Mouse (Mus musculus) embryonic facial prominence, embryonic 10.5 days (tissue): ENCODE measurements around the gene BC049715. TPM values are rescaled to one million over a fixed set of nuclear protein-coding genes. Genes with fewer than 3 reads are reported as not detected.
A peak's percentile ranks its signal among the peaks of the same experiment; 100 is the strongest.
"Not testable (repeated sequence)": the region's sequence is repeated elsewhere in the genome, so short reads cannot be mapped to it uniquely, and the experiment has no call there.

Experiments
- DNase-seq: peaks from one replicate; pipeline ENCODE4 v3.0.0-alpha.2; 2017; ENCODE audit warnings: low spot score
- H3K27ac ChIP-seq: fragments of 300-500 bp; sonication (generic); replicated peaks from 2 replicates; pipeline ENCODE4 v1.5.1; 2016; ENCODE audit warnings: mild to moderate bottlenecking
- H3K27me3 ChIP-seq: fragments of 300-500 bp; sonication (generic); replicated peaks from 2 replicates; pipeline ENCODE4 v1.6.1; 2016; ENCODE audit warnings: low read depth, mild to moderate bottlenecking; ENCODE audit not compliant: poor library complexity, severe bottlenecking
- H3K36me3 ChIP-seq: fragments of 300-500 bp; sonication (generic); replicated peaks from 2 replicates; pipeline ENCODE4 v1.6.1; 2016; ENCODE audit warnings: mild to moderate bottlenecking, moderate library complexity
- H3K4me1 ChIP-seq: fragments of 300-500 bp; sonication (generic); 2 replicates; pipeline ENCODE4 v1.6.1; 2016
- H3K4me3 ChIP-seq: fragments of 300-500 bp; sonication (generic); 2 replicates; pipeline ENCODE4 v1.5.1; 2016; ENCODE audit warnings: mild to moderate bottlenecking, moderate library complexity
- H3K9me3 ChIP-seq: fragments of 300-500 bp; sonication (generic); 2 replicates; pipeline ENCODE4 v1.6.1; 2016; ENCODE audit warnings: mild to moderate bottlenecking
- WGBS: fragments of 180-500 bp; shearing (Covaris S2); methylation state at CpG from one replicate; pipeline ENCODE4 v1.1.7; 2016; 5-methylcytosine and 5-hydroxymethylcytosine counted together
- polyA plus RNA-seq: library from polyadenylated mRNA; unstranded; fragments of >200 nt; fragmentation: Nextera tagmentation; extraction: Ambion mirVana; gene quantifications from 2 replicates; pipeline ENCODE4 v1.2.1, GENCODE M21; 2016

BC049715 gene
- polyA plus RNA-seq, 1 experiment from 2014 or later = 2.1 TPM

DNA sequence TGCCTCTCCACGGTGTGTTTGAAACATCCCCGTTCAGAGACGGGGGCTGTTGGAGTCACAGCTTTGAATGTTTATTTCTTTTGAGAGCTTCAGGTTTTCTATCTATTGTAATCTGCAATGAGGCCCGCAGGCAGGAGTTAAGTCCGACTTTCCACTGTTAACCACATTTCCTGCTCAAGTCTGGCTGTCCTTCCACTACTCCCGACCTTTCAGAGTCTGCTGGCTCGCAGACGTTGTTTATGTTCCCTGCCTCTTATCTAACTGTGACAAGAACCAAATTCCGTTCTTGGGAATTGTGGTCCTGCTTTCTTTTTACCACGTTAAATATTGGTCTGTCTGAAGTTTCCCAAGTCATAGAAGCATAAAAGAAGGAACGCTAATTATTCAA lies 30.4 kb downstream of the BC049715 start:
- Histone ChIP-seq H3K36me3 (no peaks in the 10 kb centered on the region), H3K4me3 (peak overlapping the region; percentile 34; the same call in 1 of the 2 replicates), H3K9me3 (no peaks in the 10 kb centered on the region), H3K27ac (peak overlapping the region; percentile 75), H3K27me3 (no peaks in the 10 kb centered on the region), H3K4me1 (peaks cover 35% of the 10 kb centered on the region)
- 39% methylated on average over 11 of the region's 11 CpGs for WGBS
- DNase-seq = no peak

DNA sequence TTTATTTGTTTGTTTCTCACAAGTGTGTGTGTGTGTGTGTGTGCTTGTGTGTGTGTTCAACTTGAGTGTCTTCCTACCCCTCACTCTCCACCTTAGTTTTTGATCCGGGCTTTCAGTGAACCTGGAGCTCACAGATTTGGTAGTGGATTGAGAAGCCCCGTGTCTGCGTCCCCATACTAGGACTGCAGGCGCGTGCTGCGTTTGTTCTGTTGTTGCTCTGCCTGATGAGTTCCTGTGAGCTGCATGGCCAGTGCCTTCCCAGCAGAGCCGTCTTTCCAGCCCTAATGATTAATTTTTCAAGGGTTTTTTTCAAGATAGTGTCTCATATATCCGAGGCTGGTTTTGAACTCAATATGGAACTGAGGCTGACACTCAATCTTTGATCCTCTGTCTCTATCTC lies 31.0 kb downstream of the BC049715 start:
- H3K9me3 ChIP-seq = no peaks in the 10 kb centered on the region
- H3K4me1 ChIP-seq = peaks cover 30% of the 10 kb centered on the region
- no peak for DNase-seq
- H3K27ac ChIP-seq = peak overlapping the region; percentile 75; the same call in 1 of the 2 replicates
- WGBS = 75% methylated on average over 8 of the region's 8 CpGs
- no peaks in the 10 kb centered on the region for H3K27me3 ChIP-seq
- no peaks in the 10 kb centered on the region for H3K36me3 ChIP-seq
- H3K4me3 ChIP-seq = no peak overlapping the region

DNA sequence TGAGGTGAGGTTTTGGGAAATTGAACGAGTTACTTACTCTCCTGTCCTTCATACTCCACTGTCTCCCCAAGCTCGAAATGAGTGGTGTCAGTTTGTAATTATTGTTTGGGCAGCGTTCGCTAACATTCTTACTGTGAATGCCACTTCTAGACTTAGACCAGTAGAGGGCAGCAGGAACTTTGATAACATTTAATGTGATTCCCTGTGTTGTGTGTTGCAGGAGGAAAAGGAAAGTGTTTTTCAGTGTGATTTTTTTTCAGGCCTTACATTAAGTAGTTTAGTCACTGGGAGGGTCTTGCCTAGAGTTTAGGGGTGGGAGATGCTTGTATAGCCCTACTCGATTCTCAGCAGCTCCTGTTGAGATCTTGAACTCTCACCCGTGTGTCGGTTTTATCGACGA lies 33.6 kb downstream of the BC049715 start:
- Histone ChIP-seq H3K9me3 (no peaks in the 10 kb centered on the region), H3K27ac (no peak overlapping the region; the same call in 1 of the 2 replicates), H3K27me3 (no peaks in the 10 kb centered on the region), H3K36me3 (no peaks in the 10 kb centered on the region), H3K4me3 (no peak overlapping the region), H3K4me1 (peaks cover 19% of the 10 kb centered on the region)
- no peak for DNase-seq
- WGBS = 52% methylated on average over 9 of the region's 9 CpGs

DNA sequence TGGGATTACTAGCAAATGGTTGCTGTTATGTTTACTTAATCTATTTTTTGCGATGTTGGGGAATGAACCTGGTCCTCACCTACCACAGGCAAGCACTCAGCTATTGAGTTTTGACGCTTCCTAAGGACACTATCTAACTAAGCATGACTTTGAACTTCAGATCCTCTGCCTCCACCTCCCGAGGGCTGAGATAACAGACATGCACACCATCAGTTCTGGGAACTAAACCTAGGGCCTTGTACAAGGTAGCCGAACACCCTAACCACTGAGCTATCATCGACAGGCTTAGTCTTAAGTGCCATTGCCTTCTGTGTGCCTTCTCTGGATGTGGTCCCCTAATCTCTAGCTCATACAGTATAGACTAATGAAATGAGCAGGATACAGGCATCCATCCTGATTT lies 37.9 kb downstream of the BC049715 start:
- no peaks in the 10 kb centered on the region for H3K27me3 ChIP-seq
- H3K36me3 ChIP-seq = no peaks in the 10 kb centered on the region
- no peak overlapping the region for H3K27ac ChIP-seq
- no peaks in the 10 kb centered on the region for H3K9me3 ChIP-seq
- DNase-seq = no peak
- H3K4me3 ChIP-seq = no peak overlapping the region
- no peaks in the 10 kb centered on the region for H3K4me1 ChIP-seq
- 92% methylated on average over 5 of the region's 5 CpGs for WGBS

DNA sequence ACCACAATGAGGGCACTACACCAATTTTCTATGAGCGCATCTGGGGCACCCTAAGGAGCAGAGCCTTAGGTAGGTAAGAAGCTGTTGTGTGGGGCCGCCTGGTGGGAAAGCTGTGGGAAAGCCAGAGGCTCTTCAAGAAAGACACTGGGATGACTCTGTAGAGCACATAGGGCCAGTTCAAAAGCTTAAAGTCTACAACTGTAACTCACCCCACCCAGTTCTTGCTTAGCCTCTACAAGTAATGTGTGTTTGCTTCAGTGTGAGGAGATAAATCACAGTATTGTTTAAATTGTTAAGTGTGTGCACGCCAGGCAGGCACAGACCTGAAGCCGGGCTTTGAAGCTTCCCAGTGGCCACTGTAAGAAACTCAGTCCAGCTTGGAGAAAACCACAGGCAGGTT lies 38.7 kb downstream of the BC049715 start:
- Histone ChIP-seq H3K4me1 (no peaks in the 10 kb centered on the region), H3K27ac (no peak overlapping the region), H3K27me3 (no peaks in the 10 kb centered on the region), H3K9me3 (no peaks in the 10 kb centered on the region), H3K36me3 (no peaks in the 10 kb centered on the region), H3K4me3 (no peak overlapping the region)
- WGBS = 83% methylated on average over 4 of the region's 4 CpGs
- no peak for DNase-seq

DNA sequence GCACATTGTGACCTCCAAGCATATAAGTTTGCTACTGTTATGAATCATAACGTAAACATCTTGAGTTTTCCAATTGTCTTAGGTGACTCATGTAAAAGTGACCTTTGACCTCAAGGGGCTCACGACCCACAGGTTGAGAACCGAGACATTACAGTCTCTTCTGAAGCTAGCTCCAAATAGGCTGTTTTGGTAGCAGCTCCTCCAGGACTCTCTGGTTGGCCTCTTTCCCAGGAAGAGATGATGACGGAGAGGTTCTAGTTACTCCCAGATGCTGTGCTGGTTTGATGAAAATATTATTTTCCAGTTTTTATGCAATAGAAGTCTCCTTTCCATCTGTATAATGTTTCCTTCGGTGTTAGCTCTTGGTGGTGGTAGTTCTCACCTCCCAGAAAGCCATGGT lies 41.5 kb downstream of the BC049715 start:
- 84% methylated on average over 5 of the region's 5 CpGs for WGBS
- no peak for DNase-seq
- Histone ChIP-seq H3K36me3 (no peaks in the 10 kb centered on the region), H3K27me3 (no peaks in the 10 kb centered on the region), H3K4me1 (no peaks in the 10 kb centered on the region), H3K4me3 (no peak overlapping the region), H3K9me3 (no peaks in the 10 kb centered on the region), H3K27ac (no peak overlapping the region)

DNA sequence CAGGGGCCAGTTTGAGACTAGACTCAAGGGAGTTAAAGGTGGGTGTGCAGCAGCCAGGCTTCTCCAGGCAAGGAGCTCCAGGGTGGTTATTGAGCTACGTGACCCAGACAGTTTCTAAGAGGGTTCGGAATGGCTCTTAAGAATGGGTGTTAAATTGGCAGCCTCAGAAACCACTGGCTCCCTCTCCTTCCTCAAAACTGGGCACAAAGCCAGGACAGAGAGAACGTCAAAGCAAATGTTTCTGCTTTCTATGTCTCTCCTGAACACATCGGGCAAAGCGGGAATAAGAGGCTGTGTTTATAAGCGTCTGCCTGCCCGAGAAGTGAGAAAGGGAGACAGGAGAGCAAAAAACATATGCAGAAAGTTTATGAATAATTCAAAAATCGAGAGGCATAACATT lies 47.2 kb downstream of the BC049715 start:
- 82% methylated on average over 8 of the region's 8 CpGs for WGBS
- no peak overlapping the region for H3K4me3 ChIP-seq

DNA sequence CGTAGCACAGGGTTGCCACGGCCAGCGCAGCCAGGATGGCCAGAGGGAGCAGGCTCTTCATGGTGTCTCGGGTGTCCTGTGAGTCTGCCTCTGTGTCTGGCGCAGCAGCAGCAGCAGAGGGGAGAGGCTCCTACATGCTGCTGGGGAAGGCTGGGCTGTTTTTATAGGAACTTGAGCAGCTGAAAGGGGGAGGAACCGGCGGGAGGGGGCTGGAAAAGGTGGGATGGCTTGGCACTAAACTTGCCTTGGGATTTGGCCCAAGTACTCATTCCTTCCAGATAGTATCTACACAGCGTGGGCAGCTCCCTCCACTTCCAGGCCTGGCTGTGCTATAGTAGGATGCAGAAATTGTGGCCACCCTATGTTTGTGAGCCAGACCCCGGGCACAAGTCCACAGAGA lies 48.2 kb downstream of the BC049715 start, which contains the start of gene Mgp:
Mgp (minus strand) TSS at position 154 of the 400 bp plus-strand sequence.
- Histone ChIP-seq H3K36me3 (no peaks in the 10 kb centered on the region), H3K27ac (peak within 1 kb of the TSS; percentile 51), H3K27me3 (no peaks in the 10 kb centered on the region), H3K4me1 (peaks cover 7% of the 10 kb centered on the region), H3K4me3 (0 out of 2 replicates have a peak within 1 kb of the TSS, but pooled peaks have one; percentile 30), H3K9me3 (no peaks in the 10 kb centered on the region)
- peak; percentile 55 for DNase-seq
- 35% methylated on average over 9 of the region's 9 CpGs for WGBS

More for the DNA sequence above, 47.2 kb downstream of the BC049715 start:
- peaks cover 7% of the 10 kb centered on the region for H3K4me1 ChIP-seq
- no peak overlapping the region for H3K27ac ChIP-seq
- H3K27me3 ChIP-seq = no peaks in the 10 kb centered on the region
- H3K9me3 ChIP-seq = no peaks in the 10 kb centered on the region
- no peak for DNase-seq
- H3K36me3 ChIP-seq = no peaks in the 10 kb centered on the region

DNA sequence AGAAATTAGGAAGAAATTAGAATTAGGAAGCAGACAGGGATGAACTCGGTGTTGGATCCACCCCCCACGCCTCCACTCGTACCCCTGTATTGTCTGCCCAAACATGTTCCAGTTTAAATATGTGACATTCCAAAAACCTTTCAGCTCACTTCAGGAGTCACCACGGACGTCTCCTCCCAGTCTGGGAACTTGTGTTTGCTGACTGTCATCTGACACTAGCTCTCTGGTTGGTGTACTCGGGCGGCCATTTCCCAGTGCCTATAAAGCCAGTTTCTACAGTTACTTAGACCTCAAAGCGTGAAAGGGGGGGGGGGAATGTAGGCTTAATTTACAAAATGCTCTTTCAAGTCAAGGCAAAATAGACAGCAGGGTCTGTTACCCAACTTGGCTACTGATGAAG lies 54.3 kb downstream of the BC049715 start:
- H3K4me1 ChIP-seq = peaks cover 9% of the 10 kb centered on the region; the same call in 1 of the 2 replicates
- H3K36me3 ChIP-seq = no peaks in the 10 kb centered on the region
- no peaks in the 10 kb centered on the region for H3K27me3 ChIP-seq
- peak; percentile 18 for DNase-seq
- no peak overlapping the region for H3K27ac ChIP-seq
- no peaks in the 10 kb centered on the region for H3K9me3 ChIP-seq
- no peak overlapping the region for H3K4me3 ChIP-seq
- 62% methylated on average over 8 of the region's 8 CpGs for WGBS

DNA sequence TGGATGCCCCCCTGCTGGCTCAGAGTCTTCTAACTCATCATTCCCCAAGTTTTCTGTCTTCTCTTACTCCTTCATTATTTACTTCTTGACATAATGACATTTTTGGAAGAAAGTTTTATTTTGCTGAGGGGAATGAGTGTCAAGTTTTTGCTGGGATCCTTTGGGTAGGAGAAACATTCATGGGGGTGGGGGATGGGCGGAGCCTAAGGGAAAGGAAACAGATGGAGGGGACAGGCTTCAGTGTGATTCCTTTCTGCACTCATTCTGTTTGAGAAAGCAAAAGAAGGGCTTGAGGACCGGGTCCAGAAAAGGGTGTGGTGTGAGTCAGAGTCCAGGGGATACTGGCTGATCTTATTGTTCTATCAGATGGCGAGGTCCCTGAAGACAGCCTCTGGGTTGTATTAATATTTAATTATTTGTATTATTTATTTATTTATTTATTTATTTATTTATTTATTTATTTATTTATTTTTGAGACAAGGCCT lies 56.0 kb downstream of the BC049715 start:
- H3K4me3 ChIP-seq = no peak overlapping the region
- WGBS = 85% methylated on average over 3 of the region's 3 CpGs
- H3K36me3 ChIP-seq = no peaks in the 10 kb centered on the region
- DNase-seq = no peak
- no peaks in the 10 kb centered on the region for H3K27me3 ChIP-seq
- no peak overlapping the region for H3K27ac ChIP-seq
- no peaks in the 10 kb centered on the region for H3K9me3 ChIP-seq
- peaks cover 9% of the 10 kb centered on the region; the same call in 1 of the 2 replicates for H3K4me1 ChIP-seq

DNA sequence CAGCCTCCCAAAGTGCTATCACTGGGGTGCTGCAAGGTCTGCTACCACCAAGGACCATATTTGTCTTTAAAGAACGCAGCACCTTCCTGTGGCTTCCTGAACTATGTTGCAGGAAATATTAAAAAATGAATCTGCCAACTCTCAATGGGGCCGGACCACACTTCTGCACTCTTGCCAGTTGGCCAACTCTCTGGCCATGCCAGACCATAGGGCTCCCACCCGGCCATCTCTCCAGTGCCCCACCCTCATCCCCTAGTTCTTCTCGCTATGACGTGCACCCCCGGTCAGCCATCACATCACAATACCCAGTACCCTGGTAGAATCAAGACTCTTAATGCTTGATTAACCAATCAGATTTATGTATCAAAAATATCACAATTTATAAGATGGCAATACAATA lies 56.5 kb downstream of the BC049715 start:
- H3K4me1 ChIP-seq = peaks cover 9% of the 10 kb centered on the region; the same call in 1 of the 2 replicates
- 90% methylated on average over 6 of the region's 6 CpGs for WGBS
- no peaks in the 10 kb centered on the region for H3K27me3 ChIP-seq
- H3K9me3 ChIP-seq = no peaks in the 10 kb centered on the region
- DNase-seq = no peak
- no peak overlapping the region for H3K4me3 ChIP-seq
- no peak overlapping the region for H3K27ac ChIP-seq
- H3K36me3 ChIP-seq = no peaks in the 10 kb centered on the region

DNA sequence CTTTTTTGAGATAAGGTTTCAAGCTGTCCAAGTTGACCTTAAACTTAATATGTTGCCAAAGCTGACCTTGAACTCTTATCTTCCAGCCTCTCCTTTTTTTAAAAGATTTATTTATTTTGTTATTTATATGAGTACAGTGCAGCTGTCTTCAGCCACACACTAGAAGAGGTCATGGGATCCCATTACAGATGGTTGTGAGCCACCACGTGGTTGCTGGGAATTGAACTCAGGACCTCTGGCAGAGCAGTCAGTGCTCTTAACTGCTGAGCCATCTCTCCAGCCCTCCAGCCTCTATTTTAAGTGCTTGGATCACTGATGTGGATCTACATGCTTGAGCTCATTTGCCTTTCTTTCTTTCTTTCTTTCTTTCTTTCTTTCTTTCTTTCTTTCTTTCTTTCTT lies 57.3 kb downstream of the BC049715 start:
- WGBS = 54% methylated on average over 1 of the region's 1 CpGs
- not testable (repeated sequence) for H3K36me3 ChIP-seq, H3K9me3 ChIP-seq, H3K27ac ChIP-seq, DNase-seq, H3K27me3 ChIP-seq, H3K4me1 ChIP-seq, H3K4me3 ChIP-seq

DNA sequence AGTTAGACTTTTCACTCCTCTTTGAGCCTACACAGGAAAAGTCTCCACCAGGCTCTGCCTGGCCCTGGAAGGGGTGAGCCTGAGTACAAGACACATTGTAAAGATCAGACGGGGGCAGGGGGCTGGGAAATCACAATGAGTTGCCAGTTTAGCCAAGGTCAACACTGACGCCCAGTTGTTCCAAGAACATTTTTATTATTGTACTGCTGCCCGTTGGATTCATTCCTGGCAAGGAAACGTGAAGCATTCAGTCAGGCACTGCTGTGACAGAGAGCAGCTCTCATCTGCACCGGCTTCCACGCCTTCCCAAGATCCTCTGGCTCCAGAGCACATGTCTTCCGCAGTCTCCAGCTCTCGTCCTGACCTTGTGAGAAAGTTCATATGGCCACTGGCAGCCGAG lies 60.4 kb downstream of the BC049715 start:
- Histone ChIP-seq H3K4me1 (no peaks in the 10 kb centered on the region), H3K36me3 (no peaks in the 10 kb centered on the region), H3K27me3 (no peaks in the 10 kb centered on the region), H3K9me3 (no peaks in the 10 kb centered on the region), H3K4me3 (no peak overlapping the region), H3K27ac (no peak overlapping the region)
- DNase-seq = no peak
- 79% methylated on average over 9 of the region's 9 CpGs for WGBS
